Mouse (Mus musculus) liver, embryonic 14.5 days (tissue): ENCODE data around the gene Emp2.

Experiments
- CTCF ChIP-seq: IDR thresholded peaks from 2 replicates; pipeline ENCODE4 v1.5.1; 2016; ENCODE audit warnings: antibody characterized with exemption, low read depth, control low read depth
- EP300 ChIP-seq: IDR thresholded peaks from 2 replicates; pipeline ENCODE4 v1.6.1; 2016; ENCODE audit warnings: antibody characterized with exemption, low read depth

GRCm38 (mm10) chr16:10327563-10328333, 14.0 kb upstream of the Emp2 start:
- TF ChIP-seq CTCF: no peak
- TF ChIP-seq EP300: no peak
